Mouse (Mus musculus) embryo, embryonic 10.5 days (tissue): ENCODE data around the gene Dbndd1.
"Not testable (repeated sequence)": the region's sequence is repeated elsewhere in the genome, so short reads cannot be mapped to it uniquely, and the experiment has no call there.

Source experiments
- DNase-seq: peaks from one replicate; pipeline ENCODE4 v3.0.0-alpha.2; 2015; ENCODE audit warnings: low spot score

Dbndd1 gene

DNA sequence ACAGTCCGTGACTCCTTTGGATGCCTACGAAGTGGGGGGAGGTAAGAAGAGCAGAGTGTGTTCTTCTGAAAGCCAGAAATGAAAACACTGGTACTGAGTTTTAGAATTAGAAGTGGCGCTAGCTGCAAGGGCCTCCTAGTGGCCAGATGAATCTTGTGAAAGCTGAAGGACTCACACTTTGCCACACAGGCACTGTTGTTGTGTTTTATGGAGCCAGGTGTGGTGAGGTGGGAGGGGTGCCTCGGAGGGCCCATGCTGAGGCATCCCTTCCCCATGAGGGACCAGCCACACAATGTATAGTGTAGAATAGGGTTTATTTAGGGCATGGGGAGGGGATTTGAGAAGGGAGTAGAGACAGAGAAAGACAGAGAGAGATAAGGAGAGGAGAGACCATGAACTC is 17.6 kb downstream of the Dbndd1 start:
- no peak for DNase-seq

DNA sequence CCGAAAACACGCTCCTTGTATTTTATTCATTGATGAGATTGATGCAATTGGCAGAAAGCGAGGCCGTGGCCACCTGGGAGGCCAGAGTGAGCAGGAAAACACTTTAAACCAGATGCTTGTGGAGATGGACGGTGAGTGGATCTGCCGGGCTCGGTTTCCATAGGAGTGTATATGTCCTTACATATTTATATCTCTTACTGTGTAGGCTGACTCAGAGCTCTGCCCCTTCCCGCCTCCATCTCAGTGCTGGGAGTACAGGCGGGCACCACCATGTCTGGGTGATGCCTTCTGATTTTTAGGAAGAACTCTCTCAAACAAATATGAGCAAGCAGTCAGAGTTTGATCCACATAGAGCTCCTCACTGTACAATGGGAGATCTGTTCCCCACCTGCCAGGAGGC is 22.4 kb downstream of the Dbndd1 start:
- DNase-seq: no peak

DNA sequence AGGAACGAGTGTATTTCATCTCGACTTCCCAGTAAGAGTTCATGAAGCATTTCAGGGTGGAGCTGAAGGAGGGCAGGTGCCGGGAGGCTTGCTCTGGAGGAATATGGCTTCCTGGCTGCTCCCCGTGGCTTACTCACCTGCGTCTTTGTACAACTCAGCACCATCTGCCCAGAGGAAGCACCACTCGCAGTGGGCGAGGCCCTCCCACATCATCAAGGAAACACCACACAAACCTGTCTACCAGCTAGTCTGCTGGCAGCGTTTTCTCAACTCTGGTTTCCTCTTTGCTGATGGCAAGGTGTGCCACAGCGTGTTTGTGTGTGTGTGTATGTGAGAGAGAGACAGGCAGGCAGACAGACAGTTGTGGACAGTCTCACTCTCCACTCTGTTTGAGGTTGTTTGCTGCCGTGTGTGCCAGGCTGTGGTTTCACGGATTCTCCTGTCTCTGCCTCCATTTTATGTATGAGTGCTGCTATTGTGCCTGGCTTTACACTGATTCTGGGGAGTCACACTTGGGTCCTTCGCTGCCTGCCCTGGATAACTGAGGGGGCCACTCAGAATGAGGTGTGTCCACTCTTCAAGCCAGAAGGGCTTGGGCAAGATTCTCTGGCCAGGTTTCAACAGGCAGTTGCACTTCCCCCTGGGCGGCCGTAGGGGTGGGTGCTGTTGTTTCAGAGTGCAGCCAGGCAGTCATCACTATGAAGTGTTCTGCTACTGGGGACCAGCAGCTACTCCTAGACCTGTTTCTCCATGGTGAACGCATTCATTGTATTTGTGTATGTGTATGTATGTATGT is 23.8 kb downstream of the Dbndd1 start:
- DNase-seq: no peak

DNA sequence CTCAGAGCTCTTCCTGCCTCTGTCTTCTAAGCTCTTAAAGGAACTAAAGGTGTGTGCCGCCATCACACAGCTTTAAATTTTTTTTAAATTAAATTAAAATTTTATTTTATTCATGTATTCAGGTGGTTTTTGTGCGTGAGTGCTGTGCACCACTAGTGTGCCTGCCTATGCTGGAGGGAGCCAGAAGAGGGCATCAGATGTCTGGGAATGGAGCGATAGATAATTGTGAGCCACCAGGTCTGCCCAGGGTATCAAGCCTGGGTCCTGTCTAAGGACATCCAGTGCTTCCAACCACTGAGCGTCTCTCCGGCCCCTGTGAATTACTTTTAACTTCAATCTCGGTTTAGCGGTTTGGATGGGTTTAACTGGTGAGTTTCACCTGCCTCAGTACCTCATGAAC is 32.6 kb downstream of the Dbndd1 start:
- peak; percentile 18 for DNase-seq

DNA sequence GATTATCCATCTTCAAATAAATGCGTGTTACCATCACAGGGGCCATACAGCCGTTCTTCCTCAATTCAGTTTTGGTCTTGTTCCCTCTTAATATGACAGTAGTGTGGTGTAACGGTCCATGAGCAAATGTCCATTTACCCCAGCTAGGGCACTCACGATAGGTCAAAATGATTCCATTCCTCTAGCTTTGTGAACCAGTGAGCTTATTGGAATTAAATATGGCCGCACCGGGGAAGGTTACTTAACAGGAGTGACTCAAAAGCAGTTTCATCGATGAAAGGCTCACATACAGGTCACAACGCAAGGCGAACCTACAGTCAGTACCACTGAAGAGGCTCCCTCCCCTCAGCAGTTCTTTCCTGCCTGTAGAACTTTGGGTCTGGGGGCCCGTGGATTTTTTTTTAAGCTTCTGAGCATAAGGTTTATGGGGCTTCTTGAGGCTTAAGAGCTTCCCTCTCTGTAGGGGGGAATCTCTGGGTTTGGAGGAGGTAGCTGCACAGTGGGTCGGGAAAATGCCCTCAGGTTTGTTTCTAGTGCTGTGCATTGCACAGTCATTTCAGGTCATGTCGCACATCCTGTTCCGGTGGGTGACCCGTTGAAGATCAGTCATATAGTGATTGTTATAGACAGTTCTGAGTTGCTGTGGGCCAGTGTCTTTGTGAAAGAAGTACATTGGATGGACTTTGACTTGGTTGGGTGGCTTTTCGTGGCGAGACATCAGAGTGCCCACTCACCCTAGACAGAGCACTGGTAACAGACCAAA is 36.6 kb downstream of the Dbndd1 start:
- DNase-seq: peak; percentile 59

DNA sequence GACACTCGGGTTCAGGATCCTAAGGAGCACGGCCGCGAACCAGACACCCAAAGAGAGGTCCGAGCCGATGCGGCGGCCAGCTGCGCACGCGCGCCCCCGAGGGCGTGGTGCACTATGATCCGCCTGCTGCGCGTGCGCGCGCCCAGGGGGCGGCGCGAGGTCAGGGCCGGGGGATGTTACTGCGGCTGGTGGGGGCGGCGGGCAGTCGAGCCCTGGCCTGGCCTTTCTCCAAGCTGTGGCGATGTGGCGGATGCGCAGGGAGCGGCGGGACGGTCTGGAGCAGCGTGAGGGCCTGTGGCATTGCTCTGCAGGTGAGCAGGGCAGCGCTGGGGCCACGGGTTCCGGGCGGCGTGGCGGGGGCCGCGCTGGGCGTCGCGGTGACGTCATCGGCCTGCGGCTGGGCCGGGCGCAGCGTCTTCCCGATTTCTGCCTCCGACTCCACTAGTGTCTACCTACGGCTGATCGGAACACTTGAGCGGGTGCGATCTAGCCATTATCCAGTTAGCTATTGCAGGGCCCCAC is 37.5 kb downstream of the Dbndd1 start, which contains the start of gene Afg3l1:
Gene Afg3l1 (plus strand): TSS at position 167 of the 522 bp plus-strand sequence.
- peak; percentile 93 for DNase-seq

DNA sequence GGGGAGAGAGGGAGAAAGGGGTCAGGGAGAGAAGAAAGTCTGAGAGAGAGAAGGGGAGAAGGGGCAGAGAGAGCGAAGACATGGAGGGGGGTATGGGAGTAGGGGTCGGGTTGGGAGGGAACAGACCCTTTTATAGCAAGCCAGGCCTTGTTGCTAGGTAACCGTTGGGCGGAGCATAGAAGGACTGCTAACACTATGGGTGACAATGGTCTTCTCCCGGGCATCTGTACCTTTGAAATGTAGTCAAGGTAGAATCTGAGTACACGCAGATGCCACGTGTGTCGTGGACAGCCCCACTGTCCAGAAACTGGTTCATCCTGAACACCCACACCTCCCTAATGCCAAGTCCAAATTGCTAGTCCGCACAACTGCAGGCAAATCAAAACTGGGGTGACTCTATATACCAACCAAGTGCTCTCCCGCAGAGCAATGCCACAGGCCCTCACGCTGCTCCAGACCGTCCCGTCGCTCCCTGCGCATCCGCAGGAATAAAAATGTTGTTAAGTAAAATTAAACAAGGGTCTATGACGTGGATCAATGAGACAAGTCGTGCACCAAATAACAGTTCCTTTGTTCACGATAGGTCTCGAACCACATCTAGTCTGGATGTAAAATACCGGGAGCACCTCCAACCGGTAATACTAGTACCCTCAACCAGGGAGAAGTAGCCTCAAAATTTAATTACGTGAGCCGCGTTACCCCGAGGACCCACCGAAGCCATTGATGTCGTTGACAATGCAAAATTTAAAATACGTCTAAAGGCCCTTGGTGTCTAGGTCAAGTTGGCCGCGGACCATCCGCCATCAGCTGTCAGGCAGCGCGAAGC is 38.1 kb downstream of the Dbndd1 start:
- DNase-seq: peak; percentile 62

DNA sequence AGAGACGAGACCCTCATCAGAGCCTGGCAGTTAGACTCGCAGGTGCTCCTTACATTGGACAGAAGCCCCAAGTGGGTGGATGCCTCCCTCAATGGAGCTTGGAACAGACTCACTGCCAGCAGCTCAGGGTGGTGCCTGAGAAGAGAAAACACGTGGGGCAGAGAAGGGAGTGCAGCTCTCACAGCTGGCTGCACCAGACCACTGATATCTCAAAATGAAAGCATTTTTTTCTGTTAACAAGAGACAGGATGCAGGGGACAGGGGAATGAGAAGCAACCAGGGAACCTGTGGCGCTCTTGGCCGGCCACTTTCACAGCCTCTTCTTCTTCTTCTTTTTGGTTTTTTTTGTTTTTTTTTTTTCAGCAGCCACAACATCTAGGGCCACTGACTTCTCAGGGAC is 40.7 kb downstream of the Dbndd1 start:
- DNase-seq: not testable (repeated sequence)

DNA sequence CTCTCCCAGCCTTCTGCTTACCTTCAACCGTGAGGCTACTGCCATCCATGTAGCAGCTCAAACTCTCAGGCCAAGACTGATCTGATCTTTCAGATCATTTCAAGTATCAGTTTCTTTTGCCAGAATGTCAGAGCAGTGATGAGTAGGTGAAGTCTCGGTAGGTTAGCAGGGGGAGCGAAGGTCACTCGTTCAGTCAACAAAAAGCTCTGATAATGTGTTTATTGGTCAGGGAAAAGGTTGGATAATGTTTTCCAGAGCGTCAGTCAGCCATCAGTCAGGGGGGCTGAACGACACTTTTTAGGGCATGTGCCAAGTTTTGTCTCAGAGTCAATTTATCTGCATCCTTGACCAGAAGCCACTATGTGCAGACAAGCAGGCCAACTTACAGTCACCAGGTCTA is 42.3 kb downstream of the Dbndd1 start:
- DNase-seq: not testable (repeated sequence)

DNA sequence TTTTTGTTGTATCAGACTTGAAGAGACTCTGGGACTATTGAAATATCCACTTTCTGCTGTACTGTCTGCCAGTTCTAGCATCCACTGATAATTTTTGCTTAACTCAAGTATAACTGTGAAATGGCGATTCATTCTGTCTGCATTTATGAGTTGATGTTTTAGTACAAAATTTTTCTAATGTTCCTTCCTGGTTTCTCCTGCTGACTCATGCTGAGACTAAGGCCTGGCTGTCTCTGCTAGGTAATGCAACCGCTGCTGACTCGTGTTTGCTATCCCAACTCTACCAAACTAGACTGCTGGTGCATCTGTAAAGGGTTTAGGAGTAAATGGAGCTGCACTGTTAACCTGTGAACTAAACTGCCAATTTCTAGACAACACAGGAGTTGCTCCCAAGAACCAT is 47.8 kb downstream of the Dbndd1 start:
- no peak for DNase-seq

DNA sequence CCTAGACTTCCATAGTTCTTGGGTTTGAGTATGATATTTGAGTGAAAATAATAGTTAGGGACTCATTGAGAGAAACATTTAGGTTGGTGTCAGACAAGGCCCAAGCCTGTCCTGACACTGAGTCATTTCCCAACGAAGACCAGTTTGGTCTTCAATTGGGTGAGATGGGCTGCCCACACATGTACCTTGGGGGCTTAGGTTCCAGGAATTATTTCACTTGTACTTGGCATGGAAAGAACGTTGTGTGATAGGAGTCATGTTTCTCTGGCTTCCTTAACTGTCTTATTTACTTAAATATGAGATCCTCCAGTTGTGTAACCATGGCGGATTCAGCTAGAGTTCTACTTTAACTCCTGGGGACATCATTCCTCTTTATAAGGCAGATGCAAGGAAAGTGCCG is 51.6 kb downstream of the Dbndd1 start:
- no peak for DNase-seq
